Mouse (Mus musculus) stomach, postnatal 0 days (tissue): ENCODE data around the gene Pnkp. TPM values are rescaled to one million over a fixed set of nuclear protein-coding genes. Genes with fewer than 3 reads are reported as not detected.

Experiments
- ATAC-seq: fragments of 200-750 bp; cut with Nextera tagmentation; 2 replicates; pipeline ENCODE4 v1.8.0; 2017; ENCODE audit not compliant: low FRiP score, low TSS enrichment
- DNase-seq: peaks from one replicate; pipeline ENCODE4 v3.0.0-alpha.2; 2016; ENCODE audit warnings: low spot score
- H3K27ac ChIP-seq: fragments of 300-500 bp; sonication (generic); replicated peaks from 2 replicates; pipeline ENCODE4 v1.5.1; 2014; ENCODE audit warnings: mild to moderate bottlenecking, control low read depth
- H3K27me3 ChIP-seq: fragments of 300-500 bp; sonication (generic); 2 replicates; pipeline ENCODE4 v1.6.1; 2014; ENCODE audit warnings: low read length; ENCODE audit not compliant: control insufficient read depth, insufficient read depth
- H3K36me3 ChIP-seq: fragments of 300-500 bp; sonication (generic); 2 replicates; pipeline ENCODE4 v1.6.1; 2014; ENCODE audit warnings: low read length, mixed read lengths; ENCODE audit not compliant: control insufficient read depth, insufficient read depth
- H3K4me1 ChIP-seq: fragments of 300-500 bp; sonication (generic); replicated peaks from 2 replicates; pipeline ENCODE4 v1.6.1; 2014; ENCODE audit warnings: antibody characterized with exemption; ENCODE audit not compliant: control insufficient read depth, insufficient read depth
- H3K4me2 ChIP-seq: fragments of 300-500 bp; sonication (generic); replicated peaks from 2 replicates; pipeline ENCODE4 v1.6.1; 2014; ENCODE audit warnings: low read depth, mild to moderate bottlenecking, control low read depth, moderate library complexity
- H3K4me3 ChIP-seq: fragments of 300-500 bp; sonication (generic); 2 replicates; pipeline ENCODE4 v1.5.1; 2014; ENCODE audit warnings: low read depth, low read length, control low read depth
- H3K9ac ChIP-seq: fragments of 300-500 bp; sonication (generic); 2 replicates; pipeline ENCODE4 v1.6.1; 2014; ENCODE audit warnings: mild to moderate bottlenecking, low read length, control low read depth, mixed read lengths
- H3K9me3 ChIP-seq: fragments of 300-500 bp; sonication (generic); 2 replicates; pipeline ENCODE4 v1.6.1; 2016; ENCODE audit warnings: low read length; ENCODE audit not compliant: control insufficient read depth
- CTCF ChIP-seq: IDR thresholded peaks from 2 replicates; pipeline ENCODE4 v1.5.1; 2016; ENCODE audit warnings: antibody characterized with exemption, low read depth, mild to moderate bottlenecking, moderate library complexity
- EP300 ChIP-seq: optimal IDR thresholded peaks from 2 replicates; pipeline ENCODE3; 2016; ENCODE audit warnings: antibody characterized with exemption
- WGBS: fragments of 180-500 bp; shearing (Covaris S2); extraction: QIAGEN DNeasy Blood & Tissue Kit; methylation state at CpG from one replicate; pipeline ENCODE4 v1.1.7; 2014; 5-methylcytosine and 5-hydroxymethylcytosine counted together
- polyA plus RNA-seq: library from polyadenylated mRNA; unstranded; fragments of >200 nt; fragmentation: Nextera tagmentation; extraction: Ambion mirVana; gene quantifications from 2 replicates; pipeline ENCODE4 v1.2.1, GENCODE M21; 2015

The Pnkp gene
- polyA plus RNA-seq, 1 experiment from 2014 or later, result 23.5 TPM

GRCm38 (mm10) chr7:44832763-44833162 lies 24.2 kb upstream of the Pnkp start:
- DNase-seq (no peak), ATAC-seq (no peak)
- WGBS, result 36% methylated on average over 4 of the region's 4 CpGs
- Histone ChIP-seq H3K4me2 (no peak overlapping the region), H3K27ac (no peak overlapping the region), H3K27me3 (no peaks in the 10 kb centered on the region), H3K4me1 (no peaks in the 10 kb centered on the region), H3K4me3 (no peak overlapping the region), H3K9ac (no peak overlapping the region), H3K36me3 (peaks cover 24% of the 10 kb centered on the region), H3K9me3 (no peaks in the 10 kb centered on the region)
- no peak for TF ChIP-seq CTCF
- no peak for TF ChIP-seq EP300

- H3K27me3 ChIP-seq, result no peaks in the 10 kb centered on the region
- 100% methylated on average over 1 of the region's 1 CpGs for WGBS
- peaks cover 7% of the 10 kb centered on the region; the same call in 1 of the 2 replicates for H3K4me1 ChIP-seq
- no peak overlapping the region for H3K9ac ChIP-seq
- no peak overlapping the region for H3K4me3 ChIP-seq
- H3K9me3 ChIP-seq, result no peaks in the 10 kb centered on the region
- ATAC-seq (no peak), DNase-seq (no peak)
- TF ChIP-seq CTCF (no peak), EP300 (no peak)
- peaks cover 5% of the 10 kb centered on the region; the same call in 1 of the 2 replicates for H3K36me3 ChIP-seq
- H3K27ac ChIP-seq, result no peak overlapping the region
- H3K4me2 ChIP-seq, result no peak overlapping the region
Observed at GRCm38 (mm10) chr7:44835373-44836015, 21.4 kb upstream of the Pnkp start.

GRCm38 (mm10) chr7:44836016-44836404 lies 20.9 kb upstream of the Pnkp start:
- H3K27ac ChIP-seq, result no peak overlapping the region
- no peak for ATAC-seq
- no peaks in the 10 kb centered on the region; the same call in 1 of the 2 replicates for H3K36me3 ChIP-seq
- H3K27me3 ChIP-seq, result no peaks in the 10 kb centered on the region
- H3K4me3 ChIP-seq, result no peak overlapping the region
- no peak overlapping the region for H3K4me2 ChIP-seq
- H3K4me1 ChIP-seq, result peaks cover 7% of the 10 kb centered on the region; the same call in 1 of the 2 replicates
- TF ChIP-seq CTCF (no peak), EP300 (no peak)
- H3K9ac ChIP-seq, result no peak overlapping the region
- 40% methylated on average over 3 of the region's 3 CpGs for WGBS
- DNase-seq, result no peak
- H3K9me3 ChIP-seq, result no peaks in the 10 kb centered on the region

- no peak for TF ChIP-seq CTCF
- no peak for TF ChIP-seq EP300
- H3K4me3 ChIP-seq, result no peak overlapping the region
- peaks cover under 1% of the 10 kb centered on the region; the same call in 1 of the 2 replicates for H3K36me3 ChIP-seq
- no peaks in the 10 kb centered on the region for H3K9me3 ChIP-seq
- no peak overlapping the region for H3K27ac ChIP-seq
- H3K4me2 ChIP-seq, result no peak overlapping the region
- ATAC-seq (no peak), DNase-seq (no peak)
- H3K9ac ChIP-seq, result no peak overlapping the region
- 81% methylated on average over 9 of the region's 9 CpGs for WGBS
- H3K4me1 ChIP-seq, result peaks cover 7% of the 10 kb centered on the region; the same call in 1 of the 2 replicates
- H3K27me3 ChIP-seq, result no peaks in the 10 kb centered on the region
Observed at GRCm38 (mm10) chr7:44836423-44837053, 20.4 kb upstream of the Pnkp start.

- H3K36me3 ChIP-seq, result peaks cover 8% of the 10 kb centered on the region
- no peak overlapping the region for H3K9ac ChIP-seq
- no peak overlapping the region for H3K4me3 ChIP-seq
- H3K4me2 ChIP-seq, result no peak overlapping the region
- no peaks in the 10 kb centered on the region for H3K27me3 ChIP-seq
- ATAC-seq (no peak), DNase-seq (no peak)
- 92% methylated on average over 6 of the region's 6 CpGs for WGBS
- H3K27ac ChIP-seq, result no peak overlapping the region
- peaks cover 7% of the 10 kb centered on the region; the same call in 1 of the 2 replicates for H3K4me1 ChIP-seq
- TF ChIP-seq EP300, result no peak
- no peak for TF ChIP-seq CTCF
- H3K9me3 ChIP-seq, result no peaks in the 10 kb centered on the region
Observed at GRCm38 (mm10) chr7:44838073-44838472, 18.9 kb upstream of the Pnkp start.

- TF ChIP-seq EP300 (no peak), CTCF (no peak)
- Histone ChIP-seq H3K9ac (peak overlapping the region; percentile 53), H3K36me3 (peaks cover 14% of the 10 kb centered on the region), H3K27ac (no peak overlapping the region; the same call in 1 of the 2 replicates), H3K4me3 (peak overlapping the region; percentile 20; the same call in 1 of the 2 replicates), H3K27me3 (no peaks in the 10 kb centered on the region), H3K4me2 (peak overlapping the region; percentile 57), H3K9me3 (no peaks in the 10 kb centered on the region), H3K4me1 (peaks cover 7% of the 10 kb centered on the region; the same call in 1 of the 2 replicates)
- ATAC-seq (no peak), DNase-seq (no peak)
- 36% methylated on average over 11 of the region's 11 CpGs for WGBS
Observed at GRCm38 (mm10) chr7:44839171-44839490, 17.8 kb upstream of the Pnkp start.
